Mouse (Mus musculus) urinary bladder, postnatal 10 days (tissue): Measurements from ENCODE around the gene Gm28729.
"Not testable (repeated sequence)": the region's sequence is repeated elsewhere in the genome, so short reads cannot be mapped to it uniquely, and the experiment has no call there.

Experiments
- DNase-seq: peaks from one replicate; pipeline ENCODE4 v3.0.0; 2022; ENCODE audit warnings: low spot score

Gene Gm28729

DNA sequence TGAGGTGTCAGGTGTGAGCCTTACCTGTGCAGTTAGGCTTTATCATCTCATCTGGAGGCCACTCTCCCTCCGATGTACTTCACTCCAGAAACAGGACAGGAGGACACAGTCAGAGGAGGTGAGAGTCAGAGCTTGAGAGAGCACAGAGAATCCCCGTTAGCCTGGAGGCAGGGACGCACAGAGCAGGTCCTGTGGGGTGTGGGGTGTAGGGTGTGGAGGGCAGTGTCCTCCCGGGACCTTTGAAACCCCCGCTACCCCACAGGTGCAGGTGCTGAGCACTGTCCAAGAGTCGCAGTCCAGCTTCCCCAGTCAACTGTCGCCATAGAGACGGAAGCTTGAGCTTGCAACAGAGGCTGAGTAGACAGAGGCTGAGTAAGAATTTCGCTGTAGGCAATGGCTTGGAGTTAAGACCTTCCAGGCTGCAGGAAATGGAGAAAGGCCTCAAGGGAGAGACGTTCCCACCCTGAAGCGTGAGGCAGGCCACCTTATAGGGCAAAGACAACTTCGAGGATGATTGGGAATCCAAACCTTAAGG is at the start of gene Gm28729:
Gene Gm28729 (minus strand): TSS at position 293 of the 535 bp plus-strand sequence.
- DNase-seq: no peak

DNA sequence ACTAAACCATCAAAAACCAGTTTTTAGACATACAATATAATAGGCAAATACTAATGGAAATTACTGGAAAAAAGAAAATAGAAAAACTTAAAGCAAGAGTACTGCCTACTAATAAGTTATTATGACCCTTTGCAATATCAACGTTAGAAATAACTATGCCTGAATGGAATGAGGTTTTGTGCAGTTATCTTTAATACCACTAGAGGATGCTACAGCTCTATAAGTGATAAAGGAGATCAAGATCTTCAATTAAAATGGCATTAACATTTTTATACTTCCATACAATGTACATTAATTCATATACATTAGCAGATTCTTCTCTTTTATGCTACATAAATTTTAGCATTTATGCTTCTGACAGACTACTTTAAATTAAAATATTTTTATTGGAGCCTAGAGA is 48.2 kb upstream of the Gm28729 start:
- DNase-seq: no peak

DNA sequence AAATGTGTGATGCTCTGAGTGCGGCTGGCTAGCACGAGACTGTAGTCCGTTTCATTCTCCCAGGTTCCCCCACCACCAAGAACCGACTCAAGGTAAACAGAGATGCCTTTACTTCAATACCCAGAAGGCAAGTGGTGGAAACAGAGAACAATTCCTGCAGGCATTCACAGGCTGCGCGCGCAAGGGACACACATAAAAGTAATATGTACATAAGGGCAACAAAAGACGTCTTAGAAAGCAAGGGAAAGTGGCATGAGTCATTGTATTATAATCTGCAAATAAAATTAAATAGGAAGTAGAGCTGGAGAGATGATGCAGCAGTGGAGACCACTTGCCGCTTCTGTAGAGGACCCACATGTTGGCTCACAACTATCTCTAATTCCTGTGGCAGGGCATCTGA is 47.7 kb upstream of the Gm28729 start:
- no peak for DNase-seq

DNA sequence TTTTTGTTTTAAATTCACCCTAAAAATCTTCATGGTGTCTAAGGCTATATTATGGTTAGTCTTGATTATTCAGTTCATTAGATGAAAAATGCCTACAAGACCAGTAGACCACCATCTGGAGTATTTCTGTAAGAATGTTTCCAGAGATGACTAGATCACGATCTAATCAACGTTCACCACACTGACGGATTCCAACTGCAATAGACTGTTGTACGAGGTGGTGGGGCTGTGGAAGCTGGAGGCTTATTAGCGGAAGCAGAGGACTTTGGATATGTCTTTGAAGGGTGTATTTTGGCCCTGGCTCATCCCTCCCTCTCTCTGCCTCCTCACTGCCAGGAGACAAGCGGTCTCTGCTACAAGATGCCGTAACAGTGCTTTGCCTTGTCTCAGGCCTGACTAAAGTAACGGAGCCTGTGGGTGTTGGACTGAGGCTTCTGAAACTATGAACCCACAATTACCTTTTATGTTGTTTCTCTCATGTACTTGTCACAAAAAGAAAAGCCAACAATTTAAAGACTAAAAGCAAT is 41.5 kb upstream of the Gm28729 start:
- DNase-seq: no peak

DNA sequence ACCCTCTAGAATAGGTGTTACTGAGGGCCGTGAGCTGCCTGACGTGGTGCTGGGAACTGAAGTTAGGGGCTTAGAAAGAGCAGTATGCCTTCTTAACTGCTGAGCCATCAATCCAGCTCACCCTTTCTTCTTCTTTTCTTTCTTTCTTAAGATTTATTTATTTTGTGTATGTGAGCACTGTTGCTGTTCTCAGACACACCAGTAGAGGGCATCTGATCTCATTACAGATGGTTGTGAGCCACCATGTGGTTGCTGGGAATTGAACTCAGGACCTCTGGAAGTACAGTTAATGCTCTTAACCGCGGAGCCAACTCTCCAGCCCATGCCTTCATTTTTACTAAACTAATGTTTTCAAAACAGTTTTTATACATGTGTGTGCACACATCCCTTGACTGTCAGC is 38.4 kb upstream of the Gm28729 start:
- no peak for DNase-seq

DNA sequence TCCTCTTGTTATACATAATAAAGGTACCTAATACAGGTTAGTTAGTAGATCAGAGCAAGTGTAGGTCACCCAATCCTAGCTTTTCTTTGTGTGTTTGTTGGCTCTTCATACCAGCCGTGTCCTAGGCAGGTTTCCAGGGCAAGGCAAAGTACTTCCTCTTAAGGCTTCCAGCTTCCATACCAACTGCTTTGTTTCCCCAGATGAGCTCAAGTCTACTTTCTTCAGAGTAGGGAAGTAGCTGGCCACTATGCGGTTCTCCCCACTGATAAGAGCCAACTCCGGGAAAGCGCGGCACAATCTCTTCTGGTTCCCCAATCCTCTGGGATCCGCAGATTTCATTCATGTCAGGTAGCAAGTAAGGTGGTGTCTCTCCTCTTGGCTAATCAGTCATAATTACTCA is 34.1 kb upstream of the Gm28729 start:
- DNase-seq: no peak

DNA sequence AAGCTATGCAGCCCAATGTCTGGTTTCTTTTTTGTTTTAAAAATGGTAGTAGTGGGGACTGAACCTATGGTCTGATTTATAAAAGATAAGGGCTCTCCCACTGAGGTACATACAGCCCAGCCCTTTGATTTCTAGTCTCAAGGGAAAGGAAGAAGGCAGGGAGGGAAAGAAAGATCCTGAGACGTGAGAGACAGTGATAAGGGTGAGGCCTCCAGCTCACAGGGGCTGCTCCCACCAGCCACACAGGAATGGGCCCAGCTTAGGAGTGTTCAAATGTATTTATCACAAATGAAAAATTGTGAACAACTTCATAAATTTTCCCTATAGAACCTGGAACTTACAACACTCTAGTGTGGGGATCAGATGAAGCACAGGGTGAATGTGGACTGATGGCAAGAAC is 33.5 kb upstream of the Gm28729 start:
- no peak for DNase-seq

DNA sequence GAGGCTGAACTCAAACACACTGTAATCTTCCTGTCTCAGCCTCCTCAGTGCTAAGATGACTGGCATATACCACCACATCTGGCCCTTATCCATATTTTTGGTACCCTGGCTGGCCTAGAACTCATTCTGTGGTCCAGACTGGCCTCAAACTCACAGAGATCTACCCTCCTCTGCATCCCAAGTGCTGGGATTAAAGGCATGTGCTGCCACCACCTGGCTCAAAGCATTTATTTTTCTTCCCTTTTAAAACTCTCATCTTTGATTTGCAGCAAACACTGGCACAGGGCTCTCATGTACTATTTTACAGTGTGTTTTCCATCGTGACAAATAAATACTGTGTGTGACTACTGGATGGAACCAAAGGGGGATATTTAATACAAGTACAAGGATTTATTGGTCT is 29.0 kb upstream of the Gm28729 start:
- DNase-seq: no peak

DNA sequence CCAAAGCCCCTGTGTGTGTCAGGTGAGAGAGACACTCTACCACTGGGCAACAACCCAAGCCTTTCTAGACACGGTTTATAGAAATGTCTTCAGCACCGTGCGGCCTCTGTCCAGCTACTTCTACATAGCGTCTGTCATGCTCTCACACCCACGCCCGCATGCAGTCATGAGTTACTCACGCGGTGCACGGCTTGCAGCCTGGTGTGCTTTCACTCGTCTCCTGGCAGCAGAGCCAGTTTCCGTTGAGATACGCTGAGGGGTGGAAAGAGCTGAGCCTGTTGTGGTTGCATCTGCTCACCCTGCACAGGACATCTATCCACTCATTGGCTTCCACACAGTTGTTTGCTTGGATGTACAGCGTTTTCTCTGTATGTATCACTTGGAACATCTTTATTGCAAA is 20.3 kb upstream of the Gm28729 start:
- DNase-seq: no peak

DNA sequence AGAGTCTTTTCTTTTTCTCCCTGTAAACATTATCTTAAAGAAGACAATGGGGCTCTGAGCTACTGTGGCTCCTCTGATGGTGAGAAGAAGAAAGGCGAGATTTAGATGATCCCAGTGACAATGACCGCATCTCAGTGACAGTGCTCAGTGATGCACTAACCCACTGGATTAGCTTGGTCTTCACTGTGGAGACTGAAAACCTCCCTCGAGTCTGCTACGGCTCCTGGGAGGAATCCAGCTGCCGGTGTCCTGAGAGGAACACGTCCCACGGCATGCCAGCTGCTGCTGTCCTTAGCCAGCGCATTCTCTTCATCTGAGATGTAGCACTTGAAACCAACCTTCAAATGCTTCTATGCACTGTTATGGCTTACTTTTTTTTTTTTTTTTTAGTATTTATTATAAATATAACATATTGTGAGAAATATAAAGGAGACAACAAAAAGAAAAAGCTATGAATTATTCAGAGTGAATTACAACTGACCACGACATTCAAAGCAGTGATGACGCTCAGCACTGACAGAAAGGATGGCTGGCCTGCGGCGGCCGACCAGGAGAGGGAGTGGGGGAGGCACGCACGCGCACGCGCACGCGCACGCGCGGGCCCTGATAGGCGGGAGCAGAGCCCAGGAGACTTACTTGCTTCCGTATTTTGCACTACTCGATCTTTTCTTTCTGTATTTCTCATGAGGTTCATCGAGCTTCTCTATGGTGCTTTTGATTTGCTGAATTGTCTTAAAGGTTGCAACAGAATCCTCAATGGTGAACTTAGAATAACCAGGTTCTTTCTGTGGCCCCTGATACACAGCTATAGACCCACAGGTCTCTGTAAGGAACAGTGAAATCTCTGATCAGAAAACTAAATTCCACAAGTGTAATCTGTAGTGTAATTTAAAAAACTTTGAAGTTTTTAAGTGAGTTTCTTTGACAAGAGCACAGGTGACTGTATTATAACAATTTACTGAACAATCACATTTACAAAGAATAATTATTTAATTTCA is 18.9 kb upstream of the Gm28729 start:
- no peak for DNase-seq

DNA sequence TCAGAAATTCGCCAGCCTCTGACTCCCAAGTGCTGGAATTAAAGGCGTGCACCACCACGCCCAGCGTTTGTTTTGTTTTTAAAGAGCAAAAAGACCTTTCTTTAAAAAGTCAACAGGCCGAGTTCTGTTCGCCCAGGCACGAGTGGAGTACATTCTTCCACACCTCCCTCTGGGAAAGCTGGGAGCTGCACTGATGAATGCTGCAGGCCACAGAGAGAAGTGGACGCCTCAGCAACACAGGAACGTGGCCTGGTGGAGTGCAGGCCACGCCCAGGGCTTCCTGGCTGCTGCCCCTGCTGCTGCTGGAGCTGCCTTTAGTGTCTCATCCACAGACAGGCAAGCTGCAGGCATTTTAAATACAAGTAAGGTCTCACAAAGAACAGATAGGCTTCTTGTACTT is 13.9 kb upstream of the Gm28729 start:
- DNase-seq: no peak

DNA sequence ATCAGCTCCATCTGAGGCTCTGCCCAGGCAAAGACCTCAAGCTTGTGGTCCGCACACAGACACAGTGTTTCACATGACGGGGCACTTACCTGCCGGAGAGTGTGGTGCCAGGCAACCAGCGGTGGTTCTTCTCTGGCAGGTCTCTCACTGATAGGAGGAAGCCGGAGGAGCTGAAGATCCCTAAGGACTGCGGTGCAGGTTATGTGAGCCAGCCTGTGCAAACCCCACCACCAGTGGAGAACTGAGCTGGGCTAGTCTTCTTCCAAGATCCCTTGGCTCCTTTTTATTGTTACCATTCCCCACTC is 12.5 kb upstream of the Gm28729 start:
- DNase-seq: no peak

DNA sequence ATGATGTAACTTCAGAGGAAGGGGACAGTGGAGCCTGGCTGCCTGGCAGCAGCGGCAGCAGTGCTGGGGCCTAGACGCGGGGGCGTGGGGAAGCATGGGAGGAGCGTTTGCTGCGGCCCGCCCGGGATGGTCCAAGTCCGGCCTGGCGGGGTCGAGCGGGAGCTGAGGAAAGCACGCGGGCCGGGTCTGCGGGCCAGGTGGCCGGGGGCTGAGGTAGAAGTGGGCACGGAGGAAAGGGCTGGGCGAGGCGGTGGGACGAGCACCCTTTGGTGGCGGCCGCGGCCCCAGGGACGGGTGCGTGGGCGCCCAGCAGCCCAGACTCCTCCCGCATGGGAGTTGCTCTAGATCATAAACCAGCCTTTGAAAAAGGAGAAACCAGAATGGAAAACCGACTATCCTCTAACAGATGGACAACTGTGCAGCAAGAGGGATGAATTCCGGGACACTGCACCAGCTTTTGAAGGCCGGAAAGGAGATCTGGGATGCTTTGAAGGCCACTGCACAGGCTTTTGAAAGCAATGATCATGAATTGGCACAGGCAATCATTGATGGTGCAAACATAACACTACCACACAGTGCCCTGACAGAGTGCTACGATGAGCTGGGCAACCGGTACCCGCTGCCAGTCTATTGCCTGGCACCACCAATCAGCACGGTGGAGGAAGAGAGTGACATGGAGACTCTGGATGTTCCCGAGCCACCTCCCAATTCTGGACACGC is 12.0 kb upstream of the Gm28729 start:
- DNase-seq: no peak

DNA sequence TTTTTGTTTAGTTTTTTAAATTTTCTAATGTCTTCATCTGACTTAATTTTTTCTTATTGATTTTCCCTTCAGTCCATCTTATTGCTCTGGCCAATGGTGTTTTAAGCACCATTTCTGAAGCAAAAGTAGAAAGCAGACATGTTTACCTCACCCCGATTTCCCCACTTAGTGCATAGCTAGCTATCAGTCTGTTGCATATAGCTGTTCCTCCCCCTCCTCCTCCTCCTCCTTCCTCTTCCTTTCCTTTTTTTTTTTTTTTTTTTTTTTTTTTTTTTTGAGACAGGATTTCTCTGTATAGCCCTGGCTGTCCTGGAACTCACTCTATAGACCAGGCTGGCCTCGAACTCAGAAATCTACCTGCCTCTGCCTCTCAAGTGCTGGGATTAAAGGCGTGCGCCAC is 11.0 kb upstream of the Gm28729 start:
- DNase-seq: not testable (repeated sequence)

DNA sequence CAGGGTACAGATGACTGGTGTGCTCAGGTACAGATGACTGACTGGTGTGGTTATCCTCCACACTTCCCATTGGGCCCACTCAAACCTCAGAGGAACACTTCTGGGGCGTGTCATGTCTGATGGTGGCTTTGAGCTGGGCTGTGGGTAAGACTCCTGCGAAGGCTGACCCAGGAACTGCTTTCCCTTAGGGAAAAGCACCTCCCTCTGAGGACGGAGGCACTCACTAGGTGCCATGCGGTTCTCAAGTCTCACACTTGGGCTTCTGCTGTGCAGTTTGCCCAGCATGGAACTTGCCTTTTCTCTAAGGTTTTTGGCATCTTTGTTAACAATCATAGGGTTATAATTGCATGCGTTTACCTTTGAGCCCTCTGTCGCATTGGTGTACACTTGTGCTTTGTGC is 10.4 kb upstream of the Gm28729 start:
- no peak for DNase-seq

DNA sequence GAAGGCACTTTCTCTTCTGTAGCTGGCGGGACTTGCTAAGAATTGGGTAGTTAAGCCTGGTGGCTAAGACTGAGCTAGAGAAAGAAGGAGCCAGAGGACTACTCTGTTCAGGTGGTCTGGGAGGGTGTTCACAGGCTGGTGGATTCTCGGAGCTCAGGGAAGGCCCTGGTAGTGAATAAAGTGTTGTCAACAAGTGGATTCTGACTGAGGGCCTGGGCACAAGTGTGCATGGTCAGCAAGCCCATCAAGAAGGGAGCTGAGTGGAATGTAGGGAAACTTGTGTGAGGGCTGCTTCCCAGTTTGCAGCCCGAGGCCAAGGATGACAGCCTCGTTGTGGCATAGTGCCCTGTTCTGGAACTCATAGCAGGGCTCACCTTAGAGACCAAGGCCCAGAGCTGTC is 9.2 kb upstream of the Gm28729 start:
- DNase-seq: no peak

DNA sequence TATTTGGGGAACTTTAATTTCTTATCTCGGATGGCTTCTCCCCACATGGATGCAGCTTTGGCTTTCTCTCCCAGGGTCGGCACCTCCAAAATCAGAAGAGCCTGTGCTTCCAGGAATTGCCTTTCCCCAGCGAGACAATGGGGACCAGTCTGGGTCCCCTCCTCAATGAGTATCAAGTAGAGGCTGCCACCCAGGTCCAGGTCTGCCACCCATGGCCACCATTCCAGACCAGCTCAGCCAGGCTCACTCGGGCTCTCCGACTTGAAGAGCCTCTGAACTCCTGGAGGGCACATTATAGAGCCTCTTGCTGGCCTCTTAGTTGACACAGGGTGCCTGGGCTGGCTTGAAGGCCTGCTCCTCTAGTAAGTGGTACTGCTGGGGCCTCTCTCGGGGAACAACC is 8.4 kb upstream of the Gm28729 start:
- no peak for DNase-seq

DNA sequence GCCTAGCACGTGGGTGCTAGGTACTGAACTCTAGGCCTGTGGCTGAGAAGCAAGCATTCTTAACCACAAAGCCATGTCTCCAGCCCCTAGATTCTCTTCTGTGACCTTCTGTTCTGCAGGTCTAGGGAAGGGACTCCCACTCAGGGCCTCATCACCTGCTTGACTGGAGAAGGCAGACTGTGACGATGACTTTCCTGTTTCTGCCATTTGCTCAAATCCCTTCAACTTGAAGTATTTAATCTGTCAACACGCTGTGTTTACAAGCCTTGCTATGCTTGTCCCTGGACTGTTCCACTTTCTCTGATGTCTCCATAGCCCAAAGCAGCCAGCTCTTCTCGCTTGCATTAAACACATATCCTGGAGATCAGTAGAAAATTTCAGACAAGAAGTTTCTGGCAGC is 7.5 kb upstream of the Gm28729 start:
- no peak for DNase-seq

DNA sequence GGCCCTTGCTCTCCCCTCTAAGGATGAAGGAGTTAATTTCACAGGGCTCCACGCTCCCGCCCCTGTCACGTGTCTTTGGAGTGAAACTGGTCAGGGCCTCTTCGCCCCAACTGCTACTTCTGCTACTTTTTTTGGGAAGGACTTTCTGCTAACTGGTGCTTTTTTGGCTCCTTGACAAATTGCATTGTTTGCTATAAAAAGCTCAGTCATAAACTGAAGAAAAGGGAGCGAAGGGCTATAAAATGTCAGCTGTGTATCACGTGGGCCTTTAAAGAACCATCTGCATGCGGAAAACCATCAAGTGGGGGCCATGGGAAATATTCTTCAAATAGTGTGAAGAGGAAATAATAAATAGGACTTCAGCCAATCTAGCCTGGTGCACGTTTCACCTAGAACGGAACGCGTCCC is 5.6 kb upstream of the Gm28729 start:
- DNase-seq: no peak

DNA sequence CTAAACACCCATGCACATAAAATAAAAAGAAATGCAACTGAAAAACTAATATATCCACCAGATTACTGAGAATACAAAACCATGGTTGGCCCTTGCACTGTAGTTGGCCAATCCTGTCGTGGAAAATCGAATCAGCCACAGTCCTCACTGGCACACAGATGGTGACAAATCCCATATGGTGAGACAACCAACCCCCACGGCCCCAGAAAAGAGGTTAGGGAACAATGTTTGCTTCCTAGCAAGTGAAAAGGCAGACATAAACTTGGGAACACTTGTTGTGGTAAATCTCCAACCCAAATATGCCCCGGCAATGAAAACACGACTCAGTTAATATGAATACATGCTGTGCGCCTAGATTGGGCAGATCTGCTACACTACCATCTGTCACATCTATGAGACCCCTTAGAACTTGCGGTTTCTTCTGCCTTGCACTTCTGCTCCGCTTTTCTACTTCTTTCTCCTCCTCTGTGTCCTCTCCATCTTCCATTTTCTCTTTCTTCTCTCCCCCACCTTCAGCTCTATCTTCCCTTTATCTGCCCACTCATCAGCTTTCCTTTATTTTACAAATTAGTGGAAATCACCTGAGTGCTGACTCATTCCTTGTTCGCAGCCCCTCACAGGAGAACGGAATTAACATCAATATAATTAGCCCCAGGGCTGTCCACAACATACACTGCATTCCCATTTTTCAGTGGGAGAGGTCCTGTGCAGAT is 5.1 kb upstream of the Gm28729 start:
- no peak for DNase-seq

DNA sequence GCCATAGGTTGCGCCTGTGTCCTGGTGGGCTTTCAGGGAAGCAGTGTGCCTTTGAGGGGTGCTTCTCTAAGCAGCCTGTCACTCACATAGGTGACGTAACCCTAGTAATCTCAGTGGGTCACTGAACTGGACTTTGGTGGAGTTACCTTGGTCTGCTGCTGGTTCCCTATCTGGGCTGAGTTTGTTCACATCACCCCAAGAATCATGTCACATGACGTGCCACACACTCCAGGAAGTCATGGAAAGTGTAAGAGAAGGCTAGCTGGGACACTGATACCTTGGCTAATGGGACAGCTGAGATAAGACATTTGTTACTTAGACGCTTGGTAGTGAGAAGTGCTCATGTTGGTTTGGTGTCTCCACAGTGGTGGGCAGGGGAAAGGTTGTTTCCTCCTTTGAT is 947 bp upstream of the Gm28729 start:
- no peak for DNase-seq

DNA sequence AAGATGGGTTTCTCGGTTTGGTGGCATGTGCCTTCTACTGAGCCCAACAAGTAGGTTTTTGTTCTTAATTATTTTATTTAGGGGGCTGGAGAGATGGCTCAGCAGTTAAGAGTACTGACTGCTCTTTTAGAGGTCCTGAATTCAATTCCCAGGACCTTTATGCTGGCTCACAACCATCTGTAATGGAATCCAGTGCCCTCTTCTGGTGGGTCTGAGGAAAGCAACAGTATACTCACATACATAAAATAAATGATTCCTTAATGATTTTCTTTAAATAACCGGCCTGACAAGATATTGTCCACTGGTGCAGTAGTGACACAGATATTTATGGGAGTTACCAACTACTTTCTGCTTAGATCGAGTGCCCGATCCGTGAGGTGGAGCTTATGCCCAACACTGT is 1.9 kb downstream of the Gm28729 start:
- no peak for DNase-seq
